Mouse (Mus musculus): ENCODE results near the gene Pde4c. TPM values are rescaled to one million over a fixed set of nuclear protein-coding genes. Genes with fewer than 3 reads are reported as not detected.
A peak's percentile ranks its signal among the peaks of the same experiment; 100 is the strongest.

The Pde4c gene
- polyA plus RNA-seq, 1 experiment, result 1.1 TPM

DNA sequence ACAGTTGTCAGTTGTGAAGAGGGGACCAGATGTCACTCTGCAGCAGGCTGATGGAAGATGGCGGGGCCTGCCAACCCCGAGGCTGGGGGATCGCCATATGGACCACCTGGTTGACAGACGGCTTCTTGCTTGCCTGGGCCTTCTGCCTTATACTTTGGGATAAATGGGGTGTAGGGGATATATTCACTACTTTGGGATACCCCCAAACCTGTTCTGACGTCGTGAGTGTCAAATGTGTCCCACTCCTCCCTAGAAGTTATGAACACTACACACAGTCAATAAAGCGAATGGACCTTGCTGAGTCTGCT lies 34.7 kb downstream of the Pde4c start:
- Histone ChIP-seq H3K36me3 (ENCODE audit: control insufficient read depth, insufficient read depth, low read length) (no peaks in the 10 kb centered on the region), H3K4me1 (ENCODE audit: control insufficient read depth, insufficient read depth, low read length) (peaks cover 26% of the 10 kb centered on the region), H3K4me3 (ENCODE audit: control insufficient read depth, low read depth, low read length) (no peak overlapping the region)

DNA sequence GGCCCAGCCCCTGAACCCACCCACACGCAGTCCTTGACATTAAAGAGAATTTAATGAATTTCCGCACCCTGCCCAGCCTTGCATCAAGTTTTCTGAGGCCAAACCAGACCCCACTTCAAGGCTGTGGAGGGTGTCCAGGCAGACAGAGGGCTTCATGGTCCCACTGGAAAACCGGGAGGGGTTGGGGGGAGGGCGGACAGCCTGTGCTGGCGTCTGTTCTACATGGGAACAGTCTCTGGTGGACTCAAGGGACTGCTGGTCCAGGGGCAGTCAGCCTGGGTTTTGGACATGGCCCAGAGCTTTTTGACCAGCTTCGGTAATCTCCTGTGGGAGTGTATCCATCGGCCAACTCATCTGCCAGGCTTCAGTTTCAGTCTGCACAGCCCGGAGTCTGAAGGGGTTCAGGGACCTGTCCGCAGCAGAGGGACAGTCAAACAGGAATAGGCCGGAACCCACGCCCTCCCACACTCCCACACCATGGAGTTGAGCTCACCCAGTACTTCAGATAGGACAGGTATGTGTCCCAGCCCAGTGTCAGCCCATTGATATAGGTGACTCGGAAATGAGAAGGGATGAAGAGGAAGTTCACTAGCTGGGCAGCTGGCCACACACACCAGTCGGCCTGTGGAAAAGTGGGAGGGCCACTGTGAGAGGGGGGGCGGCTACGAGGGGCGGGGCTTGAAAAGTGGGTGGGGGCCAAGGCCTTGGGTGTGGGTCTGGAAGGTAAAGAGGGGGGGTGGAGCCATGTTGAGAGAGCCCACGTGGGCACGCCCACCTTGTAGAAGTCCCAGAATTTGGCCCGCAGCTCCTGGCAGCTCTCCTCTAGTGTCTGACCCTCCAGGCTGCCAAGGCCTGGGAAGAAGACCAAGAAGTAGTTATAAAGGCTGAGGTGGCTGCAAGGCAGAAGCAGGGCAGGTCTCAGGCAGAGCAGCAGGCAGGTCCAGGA lies 35.4 kb downstream of the Pde4c start:
- H3K36me3 ChIP-seq (ENCODE audit: control insufficient read depth, insufficient read depth, low read length), result no peaks in the 10 kb centered on the region
- H3K27ac ChIP-seq (ENCODE audit: control insufficient read depth, insufficient read depth, low read depth, low read length), result no peak overlapping the region
- peaks cover 23% of the 10 kb centered on the region for H3K4me1 ChIP-seq (ENCODE audit: control insufficient read depth, insufficient read depth, low read length)
- TF ChIP-seq POLR2A (IDR thresholded peaks at IDR 0.05; ENCODE audit: control insufficient read depth, low read depth, low read length) (no peak), CTCF (IDR thresholded peaks at IDR 0.05; ENCODE audit: control insufficient read depth, insufficient read depth, insufficient replicate concordance, low read depth, low read length) (no peak)
- H3K4me3 ChIP-seq (ENCODE audit: control insufficient read depth, low read depth, low read length), result no peak overlapping the region
- H3K27me3 ChIP-seq (ENCODE audit: control insufficient read depth, insufficient read depth, low read length), result no peaks in the 10 kb centered on the region

More for the DNA sequence above, 34.7 kb downstream of the Pde4c start:
- H3K27ac ChIP-seq (ENCODE audit: control insufficient read depth, insufficient read depth, low read depth, low read length), result no peak overlapping the region
- H3K27me3 ChIP-seq (ENCODE audit: control insufficient read depth, insufficient read depth, low read length), result no peaks in the 10 kb centered on the region
- TF ChIP-seq CTCF (IDR thresholded peaks at IDR 0.05; ENCODE audit: control insufficient read depth, insufficient read depth, insufficient replicate concordance, low read depth, low read length) (no peak), POLR2A (IDR thresholded peaks at IDR 0.05; ENCODE audit: control insufficient read depth, low read depth, low read length) (no peak)

DNA sequence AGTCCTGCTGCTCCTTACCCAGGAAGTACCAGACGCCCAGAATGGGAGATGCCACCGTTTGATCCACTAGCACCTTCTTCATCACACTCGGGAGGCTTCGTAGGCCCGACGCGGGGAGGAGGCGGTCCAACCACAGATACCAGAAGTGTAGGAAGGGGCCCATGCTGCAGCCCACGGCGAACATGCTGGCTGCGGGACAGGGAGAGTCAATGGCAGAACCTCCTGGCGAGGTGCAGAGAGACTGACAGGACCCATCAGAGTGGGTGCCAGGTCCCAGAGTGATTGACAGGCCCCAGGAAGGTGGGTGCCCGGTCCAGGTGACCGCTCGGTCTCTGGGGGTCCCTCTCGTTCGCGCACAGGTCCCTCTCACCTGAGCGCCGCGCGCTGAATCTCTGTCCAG lies 36.8 kb downstream of the Pde4c start:
- TF ChIP-seq CTCF (IDR thresholded peaks at IDR 0.05; ENCODE audit: control insufficient read depth, insufficient read depth, insufficient replicate concordance, low read depth, low read length), result no peak
- peaks cover 15% of the 10 kb centered on the region for H3K4me1 ChIP-seq (ENCODE audit: control insufficient read depth, insufficient read depth, low read length)

DNA sequence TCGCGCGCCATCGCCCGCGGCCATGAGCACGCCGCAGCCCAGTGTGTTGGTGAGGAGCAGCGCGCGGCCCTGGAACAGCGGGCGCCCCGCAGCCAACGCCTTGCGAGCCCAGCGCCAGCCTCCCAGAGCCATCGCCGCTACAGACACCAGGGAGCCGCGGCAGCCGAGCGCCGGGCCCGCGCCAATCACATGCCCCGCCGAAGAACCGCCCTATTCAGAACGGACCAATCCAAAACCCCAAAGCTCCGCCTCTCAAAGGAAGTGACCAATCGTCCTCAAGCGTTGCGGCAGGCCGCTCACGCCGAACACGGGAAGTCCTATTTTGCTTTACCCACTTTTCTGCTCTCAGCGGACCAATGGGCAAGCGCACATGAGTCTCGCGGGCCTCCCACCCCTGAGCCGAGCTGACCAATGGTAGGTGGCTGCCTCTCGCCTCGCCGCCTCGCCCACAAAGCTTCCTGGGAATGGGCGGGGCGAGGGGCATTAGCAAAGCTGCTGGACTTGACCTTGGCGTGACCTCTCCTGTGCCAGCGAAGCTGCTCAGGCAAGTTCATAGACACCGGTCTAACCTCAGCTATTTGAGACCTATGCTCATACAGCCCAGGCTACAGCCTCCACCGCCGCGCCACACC lies 37.4 kb downstream of the Pde4c start, which contains the start of gene Mpv17l2:
Gene Mpv17l2 (minus strand): TSS at position 172 of the 632 bp plus-strand sequence.
- H3K27ac ChIP-seq (ENCODE audit: control insufficient read depth, insufficient read depth, low read depth, low read length), result peak within 1 kb of the TSS; percentile 70
- H3K36me3 ChIP-seq (ENCODE audit: control insufficient read depth, insufficient read depth, low read length), result no peaks in the 10 kb centered on the region
- no peaks in the 10 kb centered on the region for H3K27me3 ChIP-seq (ENCODE audit: control insufficient read depth, insufficient read depth, low read length)
- TF ChIP-seq POLR2A (IDR thresholded peaks at IDR 0.05; ENCODE audit: control insufficient read depth, low read depth, low read length) (peak; percentile 72), CTCF (IDR thresholded peaks at IDR 0.05; ENCODE audit: control insufficient read depth, insufficient read depth, insufficient replicate concordance, low read depth, low read length) (no peak)
- H3K4me1 ChIP-seq (ENCODE audit: control insufficient read depth, insufficient read depth, low read length), result peaks cover 15% of the 10 kb centered on the region
- peak within 1 kb of the TSS; percentile 81 for H3K4me3 ChIP-seq (ENCODE audit: control insufficient read depth, low read depth, low read length)

More for the DNA sequence above, 36.8 kb downstream of the Pde4c start:
- no peaks in the 10 kb centered on the region for H3K36me3 ChIP-seq (ENCODE audit: control insufficient read depth, insufficient read depth, low read length)
- H3K27me3 ChIP-seq (ENCODE audit: control insufficient read depth, insufficient read depth, low read length), result no peaks in the 10 kb centered on the region
- peak overlapping the region; percentile 81 for H3K4me3 ChIP-seq (ENCODE audit: control insufficient read depth, low read depth, low read length)
- H3K27ac ChIP-seq (ENCODE audit: control insufficient read depth, insufficient read depth, low read depth, low read length), result peak overlapping the region; percentile 39

DNA sequence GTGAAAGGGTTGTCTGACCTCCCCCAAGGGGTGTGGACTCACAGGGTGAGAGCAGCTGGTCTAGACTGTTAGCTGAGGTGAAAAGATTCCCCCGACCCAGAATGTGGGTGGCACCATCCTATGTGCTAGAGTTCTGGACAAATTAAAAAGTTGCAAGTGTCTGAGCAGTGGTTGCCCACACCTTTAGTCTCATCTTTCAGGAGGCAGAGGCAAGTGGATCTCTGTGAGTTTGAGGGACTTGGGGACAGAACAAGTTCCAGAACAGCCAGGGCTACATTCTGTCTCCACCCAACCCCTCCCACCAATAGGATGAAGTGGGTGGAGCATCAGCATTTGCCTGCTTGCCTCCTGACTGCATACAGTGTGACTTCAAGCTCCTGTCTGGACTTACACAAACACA lies 38.6 kb downstream of the Pde4c start:
- no peak for TF ChIP-seq CTCF (IDR thresholded peaks at IDR 0.05; ENCODE audit: control insufficient read depth, insufficient read depth, insufficient replicate concordance, low read depth, low read length)
- no peak for TF ChIP-seq POLR2A (IDR thresholded peaks at IDR 0.05; ENCODE audit: control insufficient read depth, low read depth, low read length)
- H3K4me1 ChIP-seq (ENCODE audit: control insufficient read depth, insufficient read depth, low read length), result peaks cover 23% of the 10 kb centered on the region
- H3K4me3 ChIP-seq (ENCODE audit: control insufficient read depth, low read depth, low read length), result no peak overlapping the region
- H3K36me3 ChIP-seq (ENCODE audit: control insufficient read depth, insufficient read depth, low read length), result no peaks in the 10 kb centered on the region
- no peaks in the 10 kb centered on the region for H3K27me3 ChIP-seq (ENCODE audit: control insufficient read depth, insufficient read depth, low read length)
- no peak overlapping the region for H3K27ac ChIP-seq (ENCODE audit: control insufficient read depth, insufficient read depth, low read depth, low read length)

DNA sequence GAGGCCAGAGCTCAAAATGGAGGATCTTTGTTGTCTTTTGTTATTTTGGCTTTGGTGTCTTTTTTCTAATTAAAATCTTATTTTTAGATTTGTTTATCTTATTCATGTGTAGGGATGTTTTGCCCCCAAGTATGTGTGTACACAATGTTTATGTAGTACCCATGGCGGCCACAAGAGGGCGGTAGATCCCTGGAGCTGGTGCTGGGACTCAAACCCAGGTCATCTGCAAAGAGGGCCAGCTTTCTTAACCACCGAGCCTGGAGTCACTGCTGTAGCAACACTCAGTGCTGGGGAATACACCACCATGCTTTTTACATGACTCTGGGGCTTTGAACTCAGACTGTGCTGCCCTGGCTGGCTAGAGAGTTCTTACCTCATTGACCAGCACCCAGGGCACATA lies 39.8 kb downstream of the Pde4c start:
- no peak overlapping the region for H3K4me3 ChIP-seq (ENCODE audit: control insufficient read depth, low read depth, low read length)
- TF ChIP-seq POLR2A (IDR thresholded peaks at IDR 0.05; ENCODE audit: control insufficient read depth, low read depth, low read length) (no peak), CTCF (IDR thresholded peaks at IDR 0.05; ENCODE audit: control insufficient read depth, insufficient read depth, insufficient replicate concordance, low read depth, low read length) (peak; percentile 88; the same call in 1 of the 2 replicates)
- H3K27ac ChIP-seq (ENCODE audit: control insufficient read depth, insufficient read depth, low read depth, low read length), result no peak overlapping the region
- no peaks in the 10 kb centered on the region for H3K27me3 ChIP-seq (ENCODE audit: control insufficient read depth, insufficient read depth, low read length)
- no peaks in the 10 kb centered on the region for H3K36me3 ChIP-seq (ENCODE audit: control insufficient read depth, insufficient read depth, low read length)
- H3K4me1 ChIP-seq (ENCODE audit: control insufficient read depth, insufficient read depth, low read length), result peaks cover 23% of the 10 kb centered on the region

DNA sequence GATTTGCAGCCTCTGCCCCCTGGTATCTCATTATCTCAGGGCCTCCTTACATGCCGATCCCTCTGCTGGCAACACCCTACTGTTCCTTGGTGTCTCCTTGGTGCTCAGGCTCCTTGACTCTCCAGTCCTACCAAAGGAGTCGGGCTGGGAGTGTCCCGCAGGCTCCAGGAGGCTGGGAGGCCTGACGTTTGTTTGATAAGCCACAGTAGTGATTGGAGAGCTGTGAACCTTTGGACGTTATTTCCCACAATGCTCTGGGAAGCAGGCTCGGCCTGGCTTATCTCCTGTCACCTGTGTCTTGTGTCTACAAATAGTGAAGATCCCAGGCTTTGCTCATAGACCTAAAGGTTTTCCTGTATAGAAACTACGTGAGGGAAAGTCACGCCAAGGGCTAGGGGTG lies 40.5 kb downstream of the Pde4c start:
- Histone ChIP-seq H3K4me3 (ENCODE audit: control insufficient read depth, low read depth, low read length) (no peak overlapping the region), H3K27ac (ENCODE audit: control insufficient read depth, insufficient read depth, low read depth, low read length) (no peak overlapping the region), H3K36me3 (ENCODE audit: control insufficient read depth, insufficient read depth, low read length) (no peaks in the 10 kb centered on the region), H3K27me3 (ENCODE audit: control insufficient read depth, insufficient read depth, low read length) (no peaks in the 10 kb centered on the region), H3K4me1 (ENCODE audit: control insufficient read depth, insufficient read depth, low read length) (peaks cover 23% of the 10 kb centered on the region)
- TF ChIP-seq POLR2A (IDR thresholded peaks at IDR 0.05; ENCODE audit: control insufficient read depth, low read depth, low read length) (no peak), CTCF (IDR thresholded peaks at IDR 0.05; ENCODE audit: control insufficient read depth, insufficient read depth, insufficient replicate concordance, low read depth, low read length) (no peak)
